Mouse (Mus musculus): Measurements from ENCODE around the gene Ipmk. TPM values are rescaled to one million over a fixed set of nuclear protein-coding genes. Genes with fewer than 3 reads are reported as not detected.

Gene Ipmk
- polyA plus RNA-seq, 1 experiment, result 11.8 TPM

DNA sequence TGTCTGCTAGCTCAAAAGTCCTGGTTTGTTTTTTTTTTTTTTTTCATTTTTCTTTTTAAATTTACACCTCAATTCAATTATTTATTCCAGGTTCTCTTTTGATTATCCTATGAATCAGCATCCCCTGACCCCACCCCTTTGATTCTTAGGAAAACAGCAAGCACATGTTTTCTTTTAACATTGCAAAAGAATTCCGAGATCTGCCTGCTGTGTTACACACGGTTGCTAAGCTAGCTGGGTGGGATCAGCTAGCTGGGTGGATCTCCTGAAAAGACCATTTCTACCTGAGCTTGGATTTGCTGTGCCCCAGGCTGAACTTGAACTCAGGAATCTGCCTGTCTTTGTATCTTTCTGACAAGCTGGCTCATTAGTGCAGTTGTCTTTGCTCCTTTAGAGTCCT, 1.5 kb upstream of the Ipmk start:
- Histone ChIP-seq H3K4me1 (ENCODE audit: control insufficient read depth, insufficient read depth, low read length) (0 out of 2 replicates have a peak, but pooled peaks cover 2% of the 10 kb centered on the region), H3K27ac (ENCODE audit: insufficient read depth, low read length) (no peak overlapping the region), H3K4me3 (ENCODE audit: insufficient read depth, low read length) (no peak overlapping the region)
- TF ChIP-seq CTCF (IDR thresholded peaks at IDR 0.05; ENCODE audit: borderline replicate concordance, insufficient read depth, low read length) (no peak), POLR2A (IDR thresholded peaks at IDR 0.05; ENCODE audit: low read depth, low read length) (no peak)

DNA sequence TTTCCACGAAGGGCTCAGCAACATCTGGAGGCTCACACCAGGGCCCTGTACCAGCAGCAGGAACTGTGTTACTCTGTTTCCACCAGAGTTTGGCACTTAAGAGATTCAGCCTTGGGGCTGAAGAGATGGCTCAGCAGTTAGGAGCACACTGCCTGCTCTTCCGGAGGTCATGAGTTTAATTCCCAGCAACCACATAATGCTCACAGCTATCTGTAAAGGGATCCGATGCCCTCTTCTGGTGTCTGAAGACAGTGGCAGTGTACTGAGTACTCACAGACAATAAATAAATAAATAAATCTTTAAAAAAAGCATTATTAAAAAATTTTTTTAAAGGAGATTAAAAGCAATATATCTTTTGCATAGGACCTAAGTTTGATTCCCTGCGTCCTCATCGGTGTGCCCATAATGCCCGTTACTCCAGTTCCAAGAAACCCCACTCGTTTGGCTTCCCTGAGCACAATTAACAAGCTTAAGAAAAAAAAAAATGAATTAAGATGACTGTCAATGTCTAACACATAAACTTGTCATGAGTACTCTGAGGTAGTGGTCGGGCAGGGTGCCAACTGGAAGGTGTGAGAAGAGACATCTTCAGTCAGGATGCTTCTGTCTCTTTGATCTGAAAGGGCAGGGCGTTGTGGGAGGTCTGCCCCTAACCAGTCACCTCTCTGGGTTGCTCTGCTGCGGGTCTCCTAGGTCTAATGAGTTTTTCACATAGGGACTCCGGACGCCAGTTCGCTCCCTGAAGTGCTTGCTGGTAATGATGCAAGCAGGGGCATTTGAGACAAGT, 648 bp upstream of the Ipmk start:
- H3K27ac ChIP-seq (ENCODE audit: insufficient read depth, low read length), result peak overlapping the region; percentile 14

DNA sequence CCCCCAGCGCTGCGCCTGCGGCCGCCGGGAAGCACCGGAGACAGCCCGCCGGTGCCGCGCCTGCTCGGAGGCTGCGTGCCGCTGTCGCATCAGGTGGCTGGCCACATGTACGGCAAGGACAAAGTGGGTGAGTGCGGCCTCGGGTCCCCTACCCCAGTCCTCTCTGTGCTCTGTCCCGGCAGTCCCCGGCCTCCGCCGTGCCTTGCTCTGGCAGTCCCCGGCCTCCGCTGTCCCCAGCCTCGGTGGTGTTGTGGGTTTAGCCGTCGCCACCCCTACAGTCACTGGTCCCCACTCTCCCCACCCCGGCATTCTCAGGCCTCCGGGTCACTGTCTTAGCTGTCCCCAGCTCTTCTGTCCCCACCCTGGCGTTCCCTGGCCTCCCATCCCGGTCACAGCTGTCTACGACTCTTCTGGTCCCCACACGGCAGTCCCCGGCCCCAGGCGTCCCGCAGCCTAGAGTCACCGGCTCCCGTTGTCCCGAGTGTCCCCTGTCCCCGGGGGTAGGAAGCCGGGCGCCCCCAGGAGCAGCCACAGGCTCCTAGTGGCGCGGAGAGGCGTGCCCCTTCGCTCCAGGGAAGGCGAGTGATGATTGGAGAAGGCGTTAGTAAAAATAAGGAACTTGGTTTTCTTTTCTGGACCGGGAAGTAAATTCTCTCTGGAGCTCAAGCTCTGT, 537 bp downstream of the Ipmk start:
- peak overlapping the region; percentile 81 for H3K4me3 ChIP-seq (ENCODE audit: insufficient read depth, low read length)
- 0 out of 2 replicates have a peak, but pooled peaks cover 2% of the 10 kb centered on the region for H3K4me1 ChIP-seq (ENCODE audit: control insufficient read depth, insufficient read depth, low read length)
- peak overlapping the region; percentile 41 for H3K27ac ChIP-seq (ENCODE audit: insufficient read depth, low read length)
- no peak for TF ChIP-seq POLR2A (IDR thresholded peaks at IDR 0.05; ENCODE audit: low read depth, low read length)
- TF ChIP-seq CTCF (IDR thresholded peaks at IDR 0.05; ENCODE audit: borderline replicate concordance, insufficient read depth, low read length), result no peak

More for the DNA sequence above, 648 bp upstream of the Ipmk start:
- H3K4me1 ChIP-seq (ENCODE audit: control insufficient read depth, insufficient read depth, low read length), result 0 out of 2 replicates have a peak, but pooled peaks cover 2% of the 10 kb centered on the region
- H3K4me3 ChIP-seq (ENCODE audit: insufficient read depth, low read length), result peak overlapping the region; percentile 32
- TF ChIP-seq CTCF (IDR thresholded peaks at IDR 0.05; ENCODE audit: borderline replicate concordance, insufficient read depth, low read length) (no peak), POLR2A (IDR thresholded peaks at IDR 0.05; ENCODE audit: low read depth, low read length) (no peak)

DNA sequence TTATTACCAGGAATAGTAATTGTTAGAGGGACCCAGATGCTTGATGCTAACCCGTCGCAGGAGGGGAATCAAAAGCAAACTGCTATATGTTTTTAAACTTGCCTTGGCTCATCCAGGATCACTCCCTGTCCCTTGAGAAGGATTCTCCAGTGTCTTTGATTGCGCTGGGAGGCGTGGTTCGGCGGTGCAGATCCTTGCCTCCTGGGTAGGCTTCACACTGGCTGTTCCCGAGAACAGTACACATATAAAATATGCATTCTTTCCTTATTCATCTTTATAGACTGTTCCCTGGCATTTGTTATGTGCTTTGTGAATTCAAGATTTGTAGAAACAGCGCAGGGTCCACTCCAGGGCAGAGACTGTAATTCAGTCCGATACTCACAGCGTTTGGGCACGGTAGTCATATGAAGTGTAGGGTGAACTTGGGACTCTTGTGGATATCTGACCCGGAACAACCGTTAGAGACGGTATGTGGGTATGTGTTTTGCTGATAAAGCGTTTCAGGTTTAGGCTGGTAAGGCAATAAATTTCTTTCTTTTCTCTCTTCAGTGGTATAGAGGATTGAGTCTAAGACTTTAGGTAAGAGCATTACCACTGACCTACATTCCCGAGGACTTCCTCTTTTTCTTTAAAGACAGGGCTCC, 1.2 kb downstream of the Ipmk start:
- Histone ChIP-seq H3K27ac (ENCODE audit: insufficient read depth, low read length) (peak overlapping the region; percentile 41; the same call in 1 of the 2 replicates), H3K4me3 (ENCODE audit: insufficient read depth, low read length) (peak overlapping the region; percentile 81), H3K4me1 (ENCODE audit: control insufficient read depth, insufficient read depth, low read length) (0 out of 2 replicates have a peak, but pooled peaks cover 2% of the 10 kb centered on the region)
- no peak for TF ChIP-seq CTCF (IDR thresholded peaks at IDR 0.05; ENCODE audit: borderline replicate concordance, insufficient read depth, low read length)
- no peak for TF ChIP-seq POLR2A (IDR thresholded peaks at IDR 0.05; ENCODE audit: low read depth, low read length)

DNA sequence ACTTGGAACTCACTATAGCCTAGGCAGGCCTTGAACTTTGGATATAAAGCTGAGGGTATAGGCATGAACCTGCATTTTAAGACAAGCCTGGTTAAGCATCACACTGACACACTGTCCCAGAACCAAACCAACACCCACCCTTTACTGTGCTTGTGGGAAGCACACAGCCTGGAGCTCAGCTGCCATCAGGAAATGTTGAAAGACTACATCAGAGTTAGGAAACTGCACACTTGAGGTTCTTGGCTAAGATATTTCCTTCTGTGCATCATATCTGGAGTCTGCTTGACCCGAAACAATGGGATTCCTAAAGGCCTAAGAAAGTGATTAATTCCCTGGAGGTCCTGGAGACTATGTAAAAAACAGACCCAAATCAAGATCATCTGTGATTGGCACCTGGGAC, 1.7 kb downstream of the Ipmk start:
- H3K4me3 ChIP-seq (ENCODE audit: insufficient read depth, low read length), result no peak overlapping the region
- H3K4me1 ChIP-seq (ENCODE audit: control insufficient read depth, insufficient read depth, low read length), result 0 out of 2 replicates have a peak, but pooled peaks cover 2% of the 10 kb centered on the region
- no peak overlapping the region for H3K27ac ChIP-seq (ENCODE audit: insufficient read depth, low read length)
- no peak for TF ChIP-seq CTCF (IDR thresholded peaks at IDR 0.05; ENCODE audit: borderline replicate concordance, insufficient read depth, low read length)

DNA sequence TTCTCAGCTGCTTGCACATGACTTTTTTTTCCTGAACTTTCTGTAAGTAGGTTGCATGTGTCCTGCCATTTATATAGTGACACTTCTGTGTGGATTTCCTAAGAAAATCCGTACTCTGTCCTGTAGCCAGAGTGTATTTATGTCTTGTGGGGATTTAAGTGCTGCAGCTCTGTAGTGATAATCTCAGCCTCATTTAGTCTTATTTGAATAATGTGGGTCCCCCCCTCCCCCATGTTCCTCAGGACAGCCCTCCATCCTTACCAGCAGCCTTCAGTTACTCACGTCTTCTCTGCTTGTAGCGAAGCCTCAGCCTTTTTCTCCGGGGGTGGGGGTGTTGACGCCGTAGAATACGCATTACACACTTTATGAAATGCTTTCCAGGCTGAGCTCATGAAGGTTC, 3.7 kb downstream of the Ipmk start:
- Histone ChIP-seq H3K27ac (ENCODE audit: insufficient read depth, low read length) (no peak overlapping the region), H3K4me3 (ENCODE audit: insufficient read depth, low read length) (no peak overlapping the region), H3K4me1 (ENCODE audit: control insufficient read depth, insufficient read depth, low read length) (0 out of 2 replicates have a peak, but pooled peaks cover 2% of the 10 kb centered on the region)
- no peak for TF ChIP-seq CTCF (IDR thresholded peaks at IDR 0.05; ENCODE audit: borderline replicate concordance, insufficient read depth, low read length)
- no peak for TF ChIP-seq POLR2A (IDR thresholded peaks at IDR 0.05; ENCODE audit: low read depth, low read length)

DNA sequence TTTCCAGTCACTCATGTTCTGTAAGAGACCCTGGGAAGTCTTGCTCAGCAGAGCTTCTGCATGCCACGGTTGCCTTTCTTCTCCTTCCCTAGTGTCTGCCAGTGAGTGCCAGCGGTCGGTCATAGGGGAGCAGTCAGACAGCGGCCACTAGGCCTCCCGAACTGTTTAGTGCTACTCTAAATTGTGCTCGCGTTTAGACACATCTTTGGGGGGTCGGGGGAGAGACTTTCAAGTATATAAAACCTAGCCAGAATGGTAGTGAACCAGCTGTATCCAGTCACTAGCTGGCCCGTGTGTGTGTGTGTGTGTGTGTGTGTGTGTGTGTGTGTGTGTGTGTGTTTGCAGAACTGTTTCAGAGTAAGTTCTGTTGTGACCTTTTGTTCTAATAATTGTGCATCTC, 6.3 kb downstream of the Ipmk start:
- TF ChIP-seq CTCF (IDR thresholded peaks at IDR 0.05; ENCODE audit: borderline replicate concordance, insufficient read depth, low read length), result no peak
- no peak for TF ChIP-seq POLR2A (IDR thresholded peaks at IDR 0.05; ENCODE audit: low read depth, low read length)
- no peak overlapping the region for H3K4me3 ChIP-seq (ENCODE audit: insufficient read depth, low read length)
- 0 out of 2 replicates have a peak, but pooled peaks cover 1% of the 10 kb centered on the region for H3K4me1 ChIP-seq (ENCODE audit: control insufficient read depth, insufficient read depth, low read length)
- H3K27ac ChIP-seq (ENCODE audit: insufficient read depth, low read length), result no peak overlapping the region

DNA sequence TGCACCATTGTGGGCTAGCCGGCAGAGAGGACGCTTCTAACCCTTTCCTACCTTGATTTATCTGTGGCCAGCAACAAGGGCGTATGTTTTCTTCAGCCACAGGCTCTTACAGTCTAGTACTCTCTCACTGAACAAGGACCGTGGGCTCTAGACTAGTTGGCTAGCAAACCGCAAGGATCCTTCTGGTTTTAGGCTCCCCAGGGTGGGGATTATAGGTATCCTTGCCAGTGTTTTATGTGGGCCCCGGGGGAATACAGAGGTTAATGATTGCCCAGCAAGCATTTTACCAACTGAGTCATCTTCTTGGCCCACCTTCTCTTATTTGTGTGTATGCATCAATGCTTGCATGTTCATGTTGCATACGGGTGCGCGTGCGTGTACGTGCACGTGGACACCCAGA, 7.4 kb downstream of the Ipmk start:
- Histone ChIP-seq H3K27ac (ENCODE audit: insufficient read depth, low read length) (no peak overlapping the region), H3K4me1 (ENCODE audit: control insufficient read depth, insufficient read depth, low read length) (no peaks in the 10 kb centered on the region), H3K4me3 (ENCODE audit: insufficient read depth, low read length) (no peak overlapping the region)
- TF ChIP-seq POLR2A (IDR thresholded peaks at IDR 0.05; ENCODE audit: low read depth, low read length) (no peak), CTCF (IDR thresholded peaks at IDR 0.05; ENCODE audit: borderline replicate concordance, insufficient read depth, low read length) (no peak)

DNA sequence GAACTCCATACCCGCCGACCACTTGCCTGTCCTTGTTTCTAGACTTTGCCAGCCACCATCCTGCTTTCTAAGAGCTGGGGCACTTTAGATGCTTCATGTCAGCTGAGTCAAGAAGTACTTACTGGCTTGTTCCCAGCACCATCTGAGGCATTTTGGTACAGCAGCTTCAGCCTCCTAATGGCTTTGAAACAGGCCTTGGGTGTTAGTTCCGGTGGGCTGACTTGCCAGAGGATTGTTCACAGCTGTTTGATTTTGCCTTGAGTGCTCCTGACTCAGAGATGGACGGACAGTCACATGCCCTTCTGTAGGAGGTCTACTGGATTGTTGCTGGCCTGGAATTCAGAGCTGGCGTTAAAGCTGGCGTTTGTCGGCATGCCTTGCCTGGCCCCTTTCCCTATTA, 13.5 kb downstream of the Ipmk start:
- no peak overlapping the region for H3K27ac ChIP-seq (ENCODE audit: insufficient read depth, low read length)
- H3K4me1 ChIP-seq (ENCODE audit: control insufficient read depth, insufficient read depth, low read length), result peaks cover 10% of the 10 kb centered on the region
- TF ChIP-seq CTCF (IDR thresholded peaks at IDR 0.05; ENCODE audit: borderline replicate concordance, insufficient read depth, low read length), result no peak
- TF ChIP-seq POLR2A (IDR thresholded peaks at IDR 0.05; ENCODE audit: low read depth, low read length), result no peak
- no peak overlapping the region for H3K4me3 ChIP-seq (ENCODE audit: insufficient read depth, low read length)

All from embryonic fibroblast, embryonic 13.5 days (primary cell).